ENCODE assay signal across 13 mouse cellular contexts in genomic region chr15:63410994-63411770, GRCm38 (mm10).
"Had no signal": no experiment of that assay in that cellular context is flagged by ENCODE, and none has a peak within 500 bp of the region (broad histone marks: within the 10 kb centered on the region; RNA-seq: fewer than 3 reads in every experiment).

No protein-coding gene starts in this region.

- H3K9me3 ChIP-seq: intestine, embryonic 15.5 days; limb, embryonic 10.5 days; liver, embryonic 15.5 days; midbrain, embryonic 13.5 days; neural tube, embryonic 15.5 days had no signal

- H3K4me2 ChIP-seq: intestine, embryonic 15.5 days; liver, embryonic 11.5 days; liver, embryonic 15.5 days; midbrain, embryonic 13.5 days; neural tube, embryonic 15.5 days had no signal

- H3K27me3 ChIP-seq: intestine, embryonic 15.5 days; liver, embryonic 15.5 days; midbrain, embryonic 13.5 days; neural tube, embryonic 15.5 days had no signal

- H3K4me1 ChIP-seq: intestine, embryonic 15.5 days; limb, embryonic 10.5 days; liver, embryonic 15.5 days; midbrain, embryonic 13.5 days; neural tube, embryonic 15.5 days had no signal

- H3K36me3 ChIP-seq: intestine, embryonic 15.5 days; limb, embryonic 10.5 days; liver, embryonic 15.5 days; midbrain, embryonic 13.5 days; neural tube, embryonic 15.5 days had no signal

- H3K9ac ChIP-seq: intestine, embryonic 15.5 days; liver, embryonic 15.5 days; midbrain, embryonic 13.5 days; neural tube, embryonic 15.5 days had no signal

- H3K4me3 ChIP-seq: intestine, embryonic 15.5 days; layer of hippocampus, adult 2 months; limb, embryonic 10.5 days; liver, embryonic 15.5 days; midbrain, embryonic 13.5 days; neural tube, embryonic 15.5 days had no signal

- ATAC-seq: intestine, embryonic 15.5 days; midbrain, embryonic 13.5 days had no signal

- H3K27ac ChIP-seq: intestine, embryonic 15.5 days; layer of hippocampus, adult 2 months; limb, embryonic 10.5 days; liver, embryonic 15.5 days; midbrain, embryonic 13.5 days; neural tube, embryonic 15.5 days had no signal

- DNase-seq: kidney, adult 8-10 months; lung, adult 2 months; right cerebral cortex, postnatal 4 days; spleen, adult 18-20 months; thymus, adult 18-20 months; thymus, postnatal 14 days had no signal
